Mouse (Mus musculus) midbrain, embryonic 14.5 days (tissue): ENCODE results near the gene Nsun3. TPM values are rescaled to one million over a fixed set of nuclear protein-coding genes. Genes with fewer than 3 reads are reported as not detected.
A peak's percentile ranks its signal among the peaks of the same experiment; 100 is the strongest.

Experiments
- ATAC-seq: fragments of 200-750 bp; cut with Nextera tagmentation; 2 replicates; pipeline ENCODE4 v1.8.0; 2017; ENCODE audit warnings: moderate number of reproducible peaks, moderate library complexity; ENCODE audit not compliant: low FRiP score, low TSS enrichment
- DNase-seq: peaks from one replicate; pipeline ENCODE4 v3.0.0-alpha.2; 2015
- H3K27ac ChIP-seq: fragments of 300-500 bp; sonication (generic); replicated peaks from 2 replicates; pipeline ENCODE4 v1.5.1; 2014; ENCODE audit warnings: mild to moderate bottlenecking, low read depth, low read length, moderate library complexity
- H3K27me3 ChIP-seq: fragments of 300-500 bp; sonication (generic); 2 replicates; pipeline ENCODE4 v1.6.1; 2014; ENCODE audit warnings: low read length, control low read depth, mixed read lengths; ENCODE audit not compliant: control insufficient read depth, insufficient read depth
- H3K36me3 ChIP-seq: fragments of 300-500 bp; sonication (generic); 2 replicates; pipeline ENCODE4 v1.6.1; 2014; ENCODE audit warnings: low read length, control low read depth; ENCODE audit not compliant: control insufficient read depth, insufficient read depth
- H3K4me1 ChIP-seq: fragments of 300-500 bp; sonication (generic); 2 replicates; pipeline ENCODE4 v1.6.1; 2014; ENCODE audit warnings: mild to moderate bottlenecking, antibody characterized with exemption, low read length, control low read depth; ENCODE audit not compliant: control insufficient read depth, insufficient read depth
- H3K4me2 ChIP-seq: fragments of 300-500 bp; sonication (generic); 2 replicates; pipeline ENCODE4 v1.6.1; 2014; ENCODE audit warnings: mild to moderate bottlenecking, low read length, moderate library complexity
- H3K4me3 ChIP-seq: fragments of 300-500 bp; sonication (generic); replicated peaks from 2 replicates; pipeline ENCODE4 v1.5.1; 2014; ENCODE audit warnings: low read depth, low read length
- H3K9ac ChIP-seq: fragments of 300-500 bp; sonication (generic); replicated peaks from 2 replicates; pipeline ENCODE4 v1.6.1; 2014; ENCODE audit warnings: mild to moderate bottlenecking, low read length, moderate library complexity
- H3K9me3 ChIP-seq: fragments of 300-500 bp; sonication (generic); 2 replicates; pipeline ENCODE4 v1.6.1; 2016; ENCODE audit warnings: low read length, control low read depth, mixed read lengths; ENCODE audit not compliant: control insufficient read depth
- WGBS: fragments of 180-500 bp; shearing (Covaris S2); extraction: QIAGEN DNeasy Blood & Tissue Kit; methylation state at CpG from one replicate; pipeline ENCODE4 v1.1.7; 2014; 5-methylcytosine and 5-hydroxymethylcytosine counted together
- polyA plus RNA-seq: library from polyadenylated mRNA; unstranded; fragments of >200 nt; fragmentation: Nextera tagmentation; extraction: Ambion mirVana; gene quantifications from 2 replicates; pipeline ENCODE4 v1.2.1, GENCODE M21; 2014

Gene Nsun3
- 12.2 and 13.3 TPM in 2 replicates for polyA plus RNA-seq

GRCm38 (mm10) chr16:62786621-62787331 lies at the start of gene Nsun3:
Gene Nsun3 (minus strand): TSS chr16:62786818.
- Histone ChIP-seq H3K9ac (peak within 1 kb of the TSS; percentile 73), H3K4me3 (peak within 1 kb of the TSS; percentile 79), H3K27me3 (no peaks in the 10 kb centered on the region), H3K4me2 (peak within 1 kb of the TSS; percentile 64), H3K27ac (peak within 1 kb of the TSS; percentile 83), H3K36me3 (no peaks in the 10 kb centered on the region), H3K9me3 (no peaks in the 10 kb centered on the region), H3K4me1 (peaks cover 11% of the 10 kb centered on the region)
- ATAC-seq (peak; percentile 97), DNase-seq (peak; percentile 99)
- WGBS, result 4% methylated on average over 41 of the region's 41 CpGs

- Histone ChIP-seq H3K36me3 (no peaks in the 10 kb centered on the region), H3K27me3 (no peaks in the 10 kb centered on the region), H3K27ac (no peak overlapping the region), H3K4me3 (no peak overlapping the region), H3K4me2 (no peak overlapping the region), H3K9ac (no peak overlapping the region), H3K9me3 (no peaks in the 10 kb centered on the region), H3K4me1 (no peaks in the 10 kb centered on the region)
- DNase-seq (no peak), ATAC-seq (no peak)
- WGBS, result 59% methylated on average over 3 of the region's 3 CpGs
These were observed 47.6 kb upstream of the Nsun3 start for GRCm38 (mm10) chr16:62834016-62834735.

- no peaks in the 10 kb centered on the region for H3K4me1 ChIP-seq
- WGBS, result 19% methylated on average over 4 of the region's 4 CpGs
- ATAC-seq, result no peak
These were observed 45.9 kb upstream of the Nsun3 start for GRCm38 (mm10) chr16:62832481-62832880.

GRCm38 (mm10) chr16:62832027-62832426 lies 45.4 kb upstream of the Nsun3 start:
- Histone ChIP-seq H3K4me2 (no peak overlapping the region), H3K4me1 (no peaks in the 10 kb centered on the region), H3K9ac (no peak overlapping the region), H3K9me3 (no peaks in the 10 kb centered on the region), H3K27ac (no peak overlapping the region), H3K4me3 (no peak overlapping the region), H3K36me3 (no peaks in the 10 kb centered on the region), H3K27me3 (no peaks in the 10 kb centered on the region)
- 91% methylated on average over 2 of the region's 2 CpGs for WGBS
- ATAC-seq (no peak), DNase-seq (no peak)

More at GRCm38 (mm10) chr16:62832481-62832880, 45.9 kb upstream of the Nsun3 start:
- H3K9me3 ChIP-seq, result no peaks in the 10 kb centered on the region
- no peaks in the 10 kb centered on the region for H3K27me3 ChIP-seq
- no peak overlapping the region for H3K4me3 ChIP-seq
- H3K9ac ChIP-seq, result no peak overlapping the region
- no peak overlapping the region for H3K4me2 ChIP-seq
- no peak overlapping the region for H3K27ac ChIP-seq
- H3K36me3 ChIP-seq, result no peaks in the 10 kb centered on the region
- peak; percentile 76 for DNase-seq

- Histone ChIP-seq H3K36me3 (no peaks in the 10 kb centered on the region), H3K27ac (no peak overlapping the region), H3K4me1 (no peaks in the 10 kb centered on the region), H3K27me3 (no peaks in the 10 kb centered on the region), H3K4me2 (no peak overlapping the region), H3K9me3 (no peaks in the 10 kb centered on the region), H3K9ac (no peak overlapping the region), H3K4me3 (no peak overlapping the region)
- DNase-seq (peak; percentile 85), ATAC-seq (no peak)
- 82% methylated on average over 12 of the region's 12 CpGs for WGBS
These were observed 39.8 kb upstream of the Nsun3 start for GRCm38 (mm10) chr16:62826156-62827001.

GRCm38 (mm10) chr16:62822472-62822871 lies 35.9 kb upstream of the Nsun3 start:
- DNase-seq (no peak), ATAC-seq (no peak)
- Histone ChIP-seq H3K27me3 (no peaks in the 10 kb centered on the region), H3K4me1 (no peaks in the 10 kb centered on the region), H3K27ac (no peak overlapping the region), H3K36me3 (no peaks in the 10 kb centered on the region), H3K4me2 (no peak overlapping the region), H3K4me3 (no peak overlapping the region), H3K9ac (no peak overlapping the region), H3K9me3 (no peaks in the 10 kb centered on the region)
- WGBS, result 93% methylated on average over 6 of the region's 6 CpGs

GRCm38 (mm10) chr16:62814491-62814890 lies 27.9 kb upstream of the Nsun3 start, which contains the start of gene Stx19:
Gene Stx19 (plus strand): TSS chr16:62814676.
- H3K4me1 ChIP-seq, result no peaks in the 10 kb centered on the region
- WGBS, result 91% methylated on average over 5 of the region's 5 CpGs
- no peak within 1 kb of the TSS for H3K9ac ChIP-seq
- no peaks in the 10 kb centered on the region for H3K36me3 ChIP-seq
- DNase-seq, result no peak
- no peak within 1 kb of the TSS for H3K27ac ChIP-seq
- no peak within 1 kb of the TSS for H3K4me2 ChIP-seq
- no peak for ATAC-seq
- H3K4me3 ChIP-seq, result no peak within 1 kb of the TSS
- no peaks in the 10 kb centered on the region for H3K9me3 ChIP-seq
- no peaks in the 10 kb centered on the region for H3K27me3 ChIP-seq

- no peak for DNase-seq
- Histone ChIP-seq H3K4me2 (no peak overlapping the region), H3K36me3 (no peaks in the 10 kb centered on the region), H3K4me1 (no peaks in the 10 kb centered on the region), H3K4me3 (no peak overlapping the region), H3K27ac (no peak overlapping the region), H3K9ac (no peak overlapping the region), H3K27me3 (no peaks in the 10 kb centered on the region), H3K9me3 (no peaks in the 10 kb centered on the region)
- no peak for ATAC-seq
- 76% methylated on average over 5 of the region's 5 CpGs for WGBS
These were observed 27.2 kb upstream of the Nsun3 start for GRCm38 (mm10) chr16:62813790-62814189.
